ENCODE assay signal across 10 mouse cellular contexts in the genomic region with DNA sequence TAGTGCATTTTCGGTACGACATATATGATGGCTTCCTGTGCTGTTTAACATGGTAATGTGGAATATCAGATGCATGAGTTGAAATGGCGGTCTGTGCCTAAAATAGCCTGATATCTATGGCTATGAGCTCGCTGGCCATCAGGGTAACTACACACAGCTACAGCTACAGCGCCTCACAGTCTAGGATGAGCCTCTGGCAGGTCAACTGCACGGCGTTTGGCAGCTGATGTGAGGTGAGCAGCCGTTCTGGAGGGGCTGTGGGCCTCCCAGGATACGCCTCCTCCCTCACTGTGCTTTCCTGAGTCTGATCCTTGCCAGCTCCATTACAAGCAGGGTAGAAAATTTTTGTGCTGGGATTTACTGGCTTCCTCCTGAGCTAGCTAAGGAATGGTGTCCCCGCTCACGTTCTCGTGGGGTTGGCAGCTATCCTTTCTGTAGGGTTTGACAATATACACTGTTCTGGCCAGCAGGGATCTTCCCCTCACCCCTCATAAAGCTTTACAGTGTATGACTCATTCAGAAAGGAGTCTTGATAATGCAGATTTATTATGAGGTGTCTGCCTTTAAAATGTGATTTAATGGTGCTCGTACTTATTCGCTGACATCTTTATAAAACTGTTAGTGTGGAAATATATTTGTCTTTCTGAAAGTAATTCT.
DNase-seq lines count a peak whose midpoint lies in the region; ATAC-seq lines count a peak whose summit lies in the region.
"Had no signal": no experiment of that assay in that cellular context is flagged by ENCODE, and none has a peak within 500 bp of the region (broad histone marks: within the 10 kb centered on the region; RNA-seq: fewer than 3 reads in every experiment).

No protein-coding gene starts in this region.

- H3K27ac ChIP-seq in forebrain, embryonic 10.5 days = 0 out of 2 replicates have a peak overlapping the region, but pooled peaks have one; percentile 6
- H3K27ac ChIP-seq in forebrain, embryonic 13.5 days = no peak overlapping the region
- peak overlapping the region; percentile 66 for H3K27ac ChIP-seq in neural tube, embryonic 13.5 days (replicated peaks)
- H3K27ac ChIP-seq in limb, embryonic 10.5 days = peak overlapping the region; percentile 40; the same call in 1 of the 2 replicates
- 0 out of 2 replicates have a peak overlapping the region, but pooled peaks have one; percentile 4 for H3K27ac ChIP-seq in stomach, embryonic 15.5 days
- H3K27ac ChIP-seq: kidney, postnatal 0 days; liver, embryonic 12.5 days had no signal

- H3K4me2 ChIP-seq in forebrain, embryonic 13.5 days = no peak overlapping the region
- H3K4me2 ChIP-seq in neural tube, embryonic 13.5 days = no peak overlapping the region
- no peak overlapping the region for H3K4me2 ChIP-seq in stomach, embryonic 15.5 days
- H3K4me2 ChIP-seq: liver, embryonic 12.5 days had no signal

- peaks cover 48% of the 10 kb centered on the region for H3K4me1 ChIP-seq in forebrain, embryonic 10.5 days
- peaks cover 52% of the 10 kb centered on the region for H3K4me1 ChIP-seq in forebrain, embryonic 13.5 days
- H3K4me1 ChIP-seq in neural tube, embryonic 13.5 days (replicated peaks) = peaks cover 63% of the 10 kb centered on the region
- H3K4me1 ChIP-seq in limb, embryonic 10.5 days = peaks cover 57% of the 10 kb centered on the region
- H3K4me1 ChIP-seq in stomach, embryonic 15.5 days = peaks cover 14% of the 10 kb centered on the region

- H3K9ac ChIP-seq in forebrain, embryonic 13.5 days = no peak overlapping the region
- 0 out of 2 replicates have a peak overlapping the region, but pooled peaks have one; percentile 28 for H3K9ac ChIP-seq in neural tube, embryonic 13.5 days
- H3K9ac ChIP-seq in stomach, embryonic 15.5 days = no peak overlapping the region
- H3K9ac ChIP-seq: liver, embryonic 12.5 days had no signal

- ATAC-seq in forebrain, embryonic 13.5 days = no peak
- ATAC-seq in neural tube, embryonic 13.5 days (ENCODE audit: low read depth) = no peak
- ATAC-seq in stomach, embryonic 15.5 days (ENCODE audit: insufficient read depth, low FRiP score, low read depth) = peak; percentile 53
- ATAC-seq: liver, embryonic 12.5 days had no signal

- H3K27me3 ChIP-seq in forebrain, embryonic 10.5 days (ENCODE audit: poor library complexity, severe bottlenecking) = no peaks in the 10 kb centered on the region
- H3K27me3 ChIP-seq in forebrain, embryonic 13.5 days = peaks cover 3% of the 10 kb centered on the region; the same call in 1 of the 2 replicates
- H3K27me3 ChIP-seq in neural tube, embryonic 13.5 days = no peaks in the 10 kb centered on the region
- H3K27me3 ChIP-seq in limb, embryonic 10.5 days (ENCODE audit: low read depth, poor library complexity, severe bottlenecking) = no peaks in the 10 kb centered on the region
- no peaks in the 10 kb centered on the region for H3K27me3 ChIP-seq in stomach, embryonic 15.5 days (replicated peaks)
- H3K27me3 ChIP-seq: liver, embryonic 12.5 days had no signal

- H3K9me3 ChIP-seq in forebrain, embryonic 10.5 days = no peaks in the 10 kb centered on the region
- H3K9me3 ChIP-seq in forebrain, embryonic 13.5 days (replicated peaks) = no peaks in the 10 kb centered on the region
- H3K9me3 ChIP-seq in neural tube, embryonic 13.5 days = no peaks in the 10 kb centered on the region
- no peaks in the 10 kb centered on the region for H3K9me3 ChIP-seq in limb, embryonic 10.5 days (replicated peaks)
- no peaks in the 10 kb centered on the region for H3K9me3 ChIP-seq in stomach, embryonic 15.5 days
- H3K9me3 ChIP-seq: liver, embryonic 12.5 days had no signal

- WGBS in forebrain, embryonic 10.5 days = 86% methylated on average over 14 of the region's 14 CpGs
- WGBS in forebrain, embryonic 13.5 days = 64% methylated on average over 14 of the region's 14 CpGs
- WGBS in neural tube, embryonic 13.5 days = 52% methylated on average over 14 of the region's 14 CpGs
- 80% methylated on average over 14 of the region's 14 CpGs for WGBS in limb, embryonic 10.5 days
- 53% methylated on average over 14 of the region's 14 CpGs for WGBS in stomach, embryonic 15.5 days

- no peak overlapping the region for H3K4me3 ChIP-seq in forebrain, embryonic 10.5 days
- H3K4me3 ChIP-seq in forebrain, embryonic 13.5 days = no peak overlapping the region
- no peak overlapping the region for H3K4me3 ChIP-seq in neural tube, embryonic 13.5 days
- no peak overlapping the region for H3K4me3 ChIP-seq in limb, embryonic 10.5 days
- no peak overlapping the region for H3K4me3 ChIP-seq in stomach, embryonic 15.5 days (replicated peaks)
- H3K4me3 ChIP-seq: liver, embryonic 12.5 days had no signal

- no peak for DNase-seq in forebrain, embryonic 10.5 days (ENCODE audit: extremely low spot score, low spot score)
- DNase-seq in neural tube, embryonic 10.5 days (ENCODE audit: extremely low spot score, low spot score) = no peak
- no peak for DNase-seq in limb, embryonic 10.5 days (ENCODE audit: low spot score)
- DNase-seq in spleen, postnatal 10 days (ENCODE audit: low spot score in 2 of 2) = no peak
- DNase-seq in adrenal gland, adult 8-10 months = no peak

- no peaks in the 10 kb centered on the region for H3K36me3 ChIP-seq in forebrain, embryonic 10.5 days (replicated peaks)
- no peaks in the 10 kb centered on the region for H3K36me3 ChIP-seq in forebrain, embryonic 13.5 days (ENCODE audit: poor library complexity, severe bottlenecking)
- H3K36me3 ChIP-seq in neural tube, embryonic 13.5 days = no peaks in the 10 kb centered on the region
- H3K36me3 ChIP-seq in limb, embryonic 10.5 days = no peaks in the 10 kb centered on the region
- no peaks in the 10 kb centered on the region for H3K36me3 ChIP-seq in stomach, embryonic 15.5 days
- H3K36me3 ChIP-seq: liver, embryonic 12.5 days had no signal
